Mouse (Mus musculus) heart, postnatal 0 days (tissue): ENCODE results near the gene Bcl2l2. TPM values are rescaled to one million over a fixed set of nuclear protein-coding genes. Genes with fewer than 3 reads are reported as not detected.

Source experiments
- ATAC-seq: fragments of 200-750 bp; cut with Nextera tagmentation; 2 replicates; pipeline ENCODE4 v1.8.0; 2017; ENCODE audit warnings: low read depth, moderate number of reproducible peaks, moderate library complexity; ENCODE audit not compliant: insufficient read depth
- DNase-seq: peaks from one replicate; pipeline ENCODE4 v3.0.0-alpha.2; 2016; ENCODE audit warnings: low spot score
- H3K27ac ChIP-seq: fragments of 300-500 bp; sonication (generic); 2 replicates; pipeline ENCODE4 v1.5.1; 2014; ENCODE audit warnings: low read depth, mild to moderate bottlenecking
- H3K27me3 ChIP-seq: fragments of 300-500 bp; sonication (generic); 2 replicates; pipeline ENCODE4 v1.6.1; 2014; ENCODE audit warnings: low read length, mixed read lengths; ENCODE audit not compliant: control insufficient read depth, insufficient read depth
- H3K36me3 ChIP-seq: fragments of 300-500 bp; sonication (generic); replicated peaks from 2 replicates; pipeline ENCODE4 v1.6.1; 2014; ENCODE audit warnings: low read length, mixed read lengths; ENCODE audit not compliant: control insufficient read depth, insufficient read depth
- H3K4me1 ChIP-seq: fragments of 300-500 bp; sonication (generic); 2 replicates; pipeline ENCODE4 v1.6.1; 2014; ENCODE audit warnings: antibody characterized with exemption; ENCODE audit not compliant: control insufficient read depth, insufficient read depth
- H3K4me2 ChIP-seq: fragments of 300-500 bp; sonication (generic); 2 replicates; pipeline ENCODE4 v1.6.1; 2014; ENCODE audit warnings: low read depth, mild to moderate bottlenecking, low read length, moderate library complexity
- H3K4me3 ChIP-seq: fragments of 300-500 bp; sonication (generic); 2 replicates; pipeline ENCODE4 v1.5.1; 2014; ENCODE audit warnings: low read depth, low read length
- H3K9ac ChIP-seq: fragments of 300-500 bp; sonication (generic); replicated peaks from 2 replicates; pipeline ENCODE4 v1.6.1; 2014; ENCODE audit warnings: low read depth, low read length, mixed read lengths
- H3K9me3 ChIP-seq: fragments of 300-500 bp; sonication (generic); replicated peaks from 2 replicates; pipeline ENCODE4 v1.6.1; 2016; ENCODE audit warnings: low read length; ENCODE audit not compliant: control insufficient read depth
- CTCF ChIP-seq: IDR thresholded peaks from 2 replicates; pipeline ENCODE4 v1.5.1; 2016; ENCODE audit warnings: antibody characterized with exemption, control low read depth, low read depth
- EP300 ChIP-seq: IDR thresholded peaks from 2 replicates; pipeline ENCODE4 v1.6.1; 2016; ENCODE audit warnings: antibody characterized with exemption, low read depth
- WGBS: fragments of 180-500 bp; shearing (Covaris S2); extraction: QIAGEN DNeasy Blood & Tissue Kit; methylation state at CpG from one replicate; pipeline ENCODE4 v1.1.7; 2014; 5-methylcytosine and 5-hydroxymethylcytosine counted together
- polyA plus RNA-seq: library from polyadenylated mRNA; unstranded; fragments of >200 nt; fragmentation: Nextera tagmentation; extraction: Ambion mirVana; gene quantifications from 2 replicates; pipeline ENCODE4 v1.2.1, GENCODE M21; 2015
- total RNA-seq: library from RNA; depleted of rRNA; stranded (reverse); fragments of >200 nt; gene quantifications from 2 replicates; pipeline ENCODE4 v1.2.3, GENCODE M21; 2014; ENCODE audit warnings: low replicate concordance

Gene Bcl2l2
- total and polyA plus RNA-seq, 2 experiments from 2014 or later = 3.3 to 20.6 TPM

GRCm38 (mm10) chr14:54908682-54909081 lies 25.5 kb downstream of the Bcl2l2 start:
- H3K4me2 ChIP-seq = no peak overlapping the region
- H3K27ac ChIP-seq = no peak overlapping the region
- peaks cover 9% of the 10 kb centered on the region; the same call in 1 of the 2 replicates for H3K36me3 ChIP-seq
- H3K4me1 ChIP-seq = peaks cover 6% of the 10 kb centered on the region
- 77% methylated on average over 7 of the region's 7 CpGs for WGBS
- no peak overlapping the region for H3K9ac ChIP-seq
- TF ChIP-seq CTCF (no peak), EP300 (no peak)
- no peak for DNase-seq
- H3K27me3 ChIP-seq = no peaks in the 10 kb centered on the region
- no peaks in the 10 kb centered on the region for H3K9me3 ChIP-seq
- ATAC-seq = no peak
- no peak overlapping the region for H3K4me3 ChIP-seq

GRCm38 (mm10) chr14:54912109-54912850 lies 29.1 kb downstream of the Bcl2l2 start:
- TF ChIP-seq EP300 = no peak
- TF ChIP-seq CTCF = no peak
- 4% methylated on average over 55 of the region's 69 CpGs for WGBS
- Histone ChIP-seq H3K9ac (peak overlapping the region; percentile 76), H3K27ac (no peak overlapping the region; the same call in 1 of the 2 replicates), H3K4me1 (peaks cover 6% of the 10 kb centered on the region), H3K36me3 (peaks cover 14% of the 10 kb centered on the region; the same call in 1 of the 2 replicates), H3K9me3 (no peaks in the 10 kb centered on the region), H3K4me2 (peak overlapping the region; percentile 99), H3K4me3 (peak overlapping the region; percentile 84), H3K27me3 (no peaks in the 10 kb centered on the region)
- DNase-seq (no peak), ATAC-seq (peak; percentile 56)

GRCm38 (mm10) chr14:54912886-54913285 lies 29.7 kb downstream of the Bcl2l2 start, which contains the start of gene Slc22a17:
Gene Slc22a17, minus strand, starts transcription at chr14:54913132.
- Histone ChIP-seq H3K4me2 (peak within 1 kb of the TSS; percentile 99), H3K27me3 (no peaks in the 10 kb centered on the region), H3K9ac (peak within 1 kb of the TSS; percentile 76), H3K4me3 (peak within 1 kb of the TSS; percentile 84), H3K9me3 (no peaks in the 10 kb centered on the region), H3K27ac (no peak within 1 kb of the TSS; the same call in 1 of the 2 replicates), H3K4me1 (peaks cover 6% of the 10 kb centered on the region), H3K36me3 (0 out of 2 replicates have a peak, but pooled peaks cover 12% of the 10 kb centered on the region)
- DNase-seq (peak; percentile 71), ATAC-seq (peak; percentile 88)
- WGBS = 1% methylated on average over 27 of the region's 28 CpGs
- TF ChIP-seq EP300 = no peak
- TF ChIP-seq CTCF = no peak

- DNase-seq = no peak
- Histone ChIP-seq H3K9ac (peak overlapping the region; percentile 76; the same call in 1 of the 2 replicates), H3K4me2 (peak overlapping the region; percentile 99), H3K36me3 (0 out of 2 replicates have a peak, but pooled peaks cover 12% of the 10 kb centered on the region), H3K4me3 (peak overlapping the region; percentile 84), H3K27ac (no peak overlapping the region), H3K9me3 (no peaks in the 10 kb centered on the region), H3K4me1 (peaks cover 6% of the 10 kb centered on the region), H3K27me3 (no peaks in the 10 kb centered on the region)
- whole genome bisulfite sequencing = 20% methylated on average over 10 of the region's 10 CpGs
- ATAC-seq = 0 out of 2 replicates have a peak, but pooled peaks have one; percentile 0
- TF ChIP-seq EP300 (no peak), CTCF (no peak)
Observed at GRCm38 (mm10) chr14:54913343-54913742, 30.2 kb downstream of the Bcl2l2 start.

- Histone ChIP-seq H3K4me3 (no peak overlapping the region), H3K27ac (no peak overlapping the region), H3K9ac (no peak overlapping the region), H3K4me2 (no peak overlapping the region), H3K9me3 (no peaks in the 10 kb centered on the region), H3K27me3 (no peaks in the 10 kb centered on the region), H3K4me1 (peaks cover 3% of the 10 kb centered on the region; the same call in 1 of the 2 replicates), H3K36me3 (0 out of 2 replicates have a peak, but pooled peaks cover 12% of the 10 kb centered on the region)
- ATAC-seq = no peak
- TF ChIP-seq CTCF (no peak), EP300 (no peak)
- WGBS = 81% methylated on average over 16 of the region's 16 CpGs
- no peak for DNase-seq
Observed at GRCm38 (mm10) chr14:54920076-54920685, 37.0 kb downstream of the Bcl2l2 start.
